Mouse (Mus musculus): ENCODE results near the gene Pfdn2.
"Not testable (repeated sequence)": the region's sequence is repeated elsewhere in the genome, so short reads cannot be mapped to it uniquely, and the experiment has no call there.

Pfdn2 gene

DNA sequence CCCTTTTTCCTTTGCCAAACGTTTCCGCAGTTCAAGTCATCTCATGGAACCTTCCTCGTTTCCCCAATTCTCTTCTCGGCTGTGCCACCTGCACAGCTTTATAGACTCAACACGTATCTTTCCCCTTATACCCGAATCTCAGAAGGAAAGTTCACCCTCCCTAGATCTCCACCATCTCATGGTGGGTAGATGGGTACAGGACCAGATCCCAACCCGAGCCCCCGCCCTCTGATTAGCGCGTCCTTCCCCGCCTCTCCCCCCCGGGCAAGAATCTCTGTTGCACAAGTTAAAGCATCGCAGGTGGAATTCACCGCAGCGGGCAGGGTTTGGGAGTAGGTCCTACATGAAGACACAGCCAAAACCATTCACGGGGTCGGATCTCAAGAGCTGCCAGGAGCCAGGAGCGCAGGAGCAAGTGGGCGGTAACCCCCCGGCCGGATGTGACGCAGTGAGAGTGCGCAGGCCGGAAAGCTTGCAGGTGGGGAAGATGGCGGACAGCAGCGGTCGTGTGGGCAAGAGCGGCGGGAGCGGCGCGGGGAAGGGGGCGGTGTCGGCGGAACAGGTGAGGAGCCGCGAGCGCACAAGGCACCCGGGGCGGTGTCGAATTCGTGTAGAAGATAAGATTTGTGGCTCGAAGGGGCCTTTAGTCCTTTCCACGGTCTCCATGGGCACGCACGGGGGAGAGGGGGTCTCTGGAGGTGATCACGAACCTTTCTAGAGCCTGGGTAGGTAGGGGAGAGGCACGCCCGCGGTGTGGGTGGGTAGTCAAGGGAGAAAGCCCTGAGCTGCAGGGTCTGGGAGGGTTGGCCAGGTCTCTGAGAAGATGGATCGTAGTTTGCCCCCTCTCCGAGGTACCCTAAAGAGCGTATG is at the start of gene Pfdn2, which contains the start of gene Nit1:
Pfdn2 (plus strand) TSS at position 446 of the 870 bp plus-strand sequence.
Nit1 (minus strand) TSS at position 422 of the 870 bp plus-strand sequence.
- peak; percentile 81 for DNase-seq (ENCODE audit: low spot score)

DNA sequence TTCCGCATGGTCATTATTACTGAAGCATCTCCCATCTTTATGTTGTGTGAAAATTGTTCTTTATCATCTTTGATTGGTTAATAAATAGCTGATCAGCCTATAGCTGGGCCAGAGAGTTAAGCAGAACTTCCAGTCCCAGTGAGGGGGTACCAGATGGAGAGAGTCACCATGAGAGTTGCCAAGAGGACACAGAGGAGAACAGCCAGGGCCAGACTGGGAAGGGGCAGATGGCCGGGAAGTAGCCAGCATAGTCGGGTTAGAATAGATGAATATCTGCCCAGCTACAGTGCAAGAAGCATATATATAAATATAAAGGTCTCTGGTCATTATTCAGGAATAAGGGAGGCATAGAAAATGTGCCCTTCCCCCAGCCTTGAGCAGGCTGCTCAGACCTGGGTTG is 47.2 kb upstream of the Pfdn2 start:
- DNase-seq (ENCODE audit: low spot score), result no peak

DNA sequence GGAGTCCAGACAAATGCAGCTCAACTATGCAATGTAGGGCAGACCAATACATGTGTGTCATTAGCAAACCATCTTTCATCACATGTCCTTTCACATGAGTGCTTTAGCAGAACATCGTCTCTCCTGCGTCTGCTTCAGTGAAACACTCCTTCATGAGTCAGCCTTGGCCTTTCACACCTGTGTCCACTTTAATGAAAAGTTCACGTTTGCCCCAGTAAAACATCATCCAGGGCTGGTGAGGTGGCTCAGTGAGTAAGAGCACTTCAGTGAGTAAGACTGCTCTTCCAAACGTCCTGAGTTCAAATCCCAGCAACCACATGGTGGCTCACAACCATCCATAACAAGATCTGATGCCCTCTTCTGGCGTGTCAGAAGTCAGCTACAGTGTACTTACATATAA is 39.3 kb upstream of the Pfdn2 start:
- DNase-seq (ENCODE audit: low spot score), result not testable (repeated sequence)

DNA sequence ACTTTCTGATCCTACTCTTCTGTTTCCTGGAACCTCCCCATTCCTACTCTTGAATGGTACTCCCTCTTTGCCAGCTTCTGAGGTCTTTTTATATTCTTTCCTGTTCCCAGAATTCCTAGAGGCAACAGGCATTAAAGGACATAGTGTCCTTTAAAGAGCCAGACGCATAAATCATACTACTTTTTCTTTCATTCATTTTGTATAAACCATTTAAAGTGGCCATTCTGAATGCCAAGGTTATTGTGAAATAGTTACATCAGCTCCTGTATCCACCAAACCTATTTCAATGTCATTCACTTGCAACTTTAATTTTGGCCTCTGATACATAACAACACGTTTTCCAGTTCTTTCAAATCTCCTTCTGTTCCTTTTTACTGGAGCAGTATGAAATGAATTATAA is 36.1 kb upstream of the Pfdn2 start:
- no peak for DNase-seq (ENCODE audit: low spot score)

DNA sequence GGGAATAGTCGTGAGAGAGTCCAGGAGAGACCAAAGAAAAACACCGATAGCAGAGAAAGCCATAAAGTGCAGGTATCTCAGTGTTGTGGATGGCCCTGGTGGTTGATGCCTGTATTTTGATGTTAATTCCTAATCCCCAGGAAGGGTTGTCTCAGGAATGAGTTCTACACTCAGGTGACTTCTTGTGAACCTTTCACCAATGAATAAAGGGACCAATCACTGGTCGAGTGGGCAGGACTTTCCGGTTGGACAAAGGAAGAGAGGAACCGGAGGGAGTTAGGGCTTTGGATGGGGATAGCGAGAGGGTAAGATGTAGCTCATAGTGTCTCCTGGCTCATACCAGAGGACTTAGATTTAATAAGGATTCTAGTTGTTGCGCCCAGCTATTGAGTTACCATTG is 25.7 kb upstream of the Pfdn2 start:
- DNase-seq (ENCODE audit: low spot score), result no peak

DNA sequence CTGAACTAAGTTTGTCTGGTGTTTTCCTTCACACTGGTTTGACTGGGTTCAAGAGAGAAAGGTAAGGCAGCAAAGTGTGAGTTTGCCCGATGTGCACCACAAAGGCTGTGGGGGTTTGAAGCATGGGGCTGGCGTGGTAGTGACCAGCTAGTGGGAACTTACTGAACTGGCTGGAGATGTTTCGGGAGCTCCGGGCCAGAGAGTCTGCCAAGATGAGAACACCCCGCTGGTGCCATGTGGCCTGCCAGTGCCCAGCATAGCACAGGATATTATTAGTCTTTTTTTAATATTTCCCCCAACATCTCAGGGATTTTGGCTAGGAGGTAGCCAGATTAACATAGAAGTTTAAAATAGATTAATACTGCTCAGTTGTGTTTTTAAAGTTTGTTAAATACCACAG is 25.3 kb upstream of the Pfdn2 start:
- no peak for DNase-seq (ENCODE audit: low spot score)

DNA sequence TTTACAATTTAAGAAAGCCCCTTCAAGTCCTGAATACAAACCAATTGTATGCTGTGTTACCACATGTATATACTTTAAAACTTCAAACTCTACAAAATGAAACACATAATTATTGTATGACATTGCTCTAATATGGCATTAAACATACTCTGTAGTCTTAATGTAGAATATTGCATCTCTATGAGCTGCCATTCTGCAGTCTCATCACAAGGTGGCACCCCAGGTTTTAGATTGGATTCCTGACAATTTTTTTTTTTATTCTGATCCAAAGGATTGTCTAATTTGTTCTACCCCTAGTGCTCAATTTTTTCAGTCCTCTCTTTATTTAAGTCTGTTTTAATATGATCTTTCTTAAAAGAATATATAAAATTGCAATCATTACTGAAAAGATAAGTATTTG is 24.1 kb upstream of the Pfdn2 start:
- DNase-seq (ENCODE audit: low spot score), result no peak

DNA sequence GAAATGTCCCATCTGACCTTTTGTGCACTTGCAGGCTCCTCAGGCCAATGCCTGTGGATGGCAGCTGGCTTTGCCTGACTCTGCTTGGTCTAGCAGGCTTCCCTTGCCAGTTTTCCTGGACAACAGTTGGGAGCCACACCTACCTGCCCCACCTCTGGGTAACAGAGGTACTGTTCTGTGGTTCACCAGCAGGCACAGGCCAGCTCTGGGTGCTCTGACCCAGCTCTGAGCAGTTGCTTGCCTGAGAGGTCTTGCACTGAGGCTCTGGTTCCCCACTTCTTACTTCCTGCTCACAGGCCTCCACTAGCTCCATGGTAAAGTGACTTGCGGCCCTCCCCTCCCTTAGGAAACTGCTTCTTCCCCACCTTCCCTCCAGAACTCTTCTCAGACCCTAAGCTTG is 23.5 kb upstream of the Pfdn2 start:
- DNase-seq (ENCODE audit: low spot score), result no peak

DNA sequence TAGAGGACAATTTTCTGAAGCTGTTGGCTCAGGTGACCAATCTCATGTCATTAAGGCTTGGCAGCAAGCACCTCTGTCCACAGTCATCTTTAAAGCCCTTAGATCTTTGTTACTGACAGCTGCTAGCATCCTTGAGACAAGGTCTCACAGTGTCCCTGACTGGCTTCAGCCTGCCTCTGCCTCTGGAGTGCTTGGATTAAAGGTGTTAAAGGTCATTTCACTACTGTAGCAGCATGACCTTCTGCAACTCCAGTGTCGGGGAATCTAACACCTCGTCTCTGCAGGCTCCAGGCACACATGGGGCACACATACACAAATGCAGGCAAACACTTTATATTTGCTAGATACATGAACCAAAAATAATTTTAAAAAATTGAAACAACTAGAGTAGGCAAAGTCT is 19.9 kb upstream of the Pfdn2 start:
- DNase-seq (ENCODE audit: low spot score), result no peak

DNA sequence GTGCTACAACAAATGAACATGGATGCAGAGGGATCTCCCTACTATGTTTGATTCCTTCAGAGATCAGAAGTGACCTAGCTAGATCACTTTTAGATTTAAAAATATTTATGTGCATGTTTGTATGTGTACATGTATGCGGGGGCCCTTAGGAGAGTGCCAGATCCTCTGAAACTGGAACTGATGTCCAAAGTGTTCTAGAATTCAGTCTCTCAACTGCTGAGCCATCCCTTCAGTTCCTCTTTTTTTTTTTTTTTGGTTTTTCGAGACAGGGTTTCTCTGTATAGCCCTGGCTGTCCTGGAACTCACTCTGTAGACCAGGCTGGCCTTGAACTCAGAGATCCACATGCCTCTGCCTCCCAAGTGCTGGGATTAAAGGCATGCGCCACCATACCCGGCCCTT is 18.9 kb upstream of the Pfdn2 start:
- not testable (repeated sequence) for DNase-seq (ENCODE audit: low spot score)

DNA sequence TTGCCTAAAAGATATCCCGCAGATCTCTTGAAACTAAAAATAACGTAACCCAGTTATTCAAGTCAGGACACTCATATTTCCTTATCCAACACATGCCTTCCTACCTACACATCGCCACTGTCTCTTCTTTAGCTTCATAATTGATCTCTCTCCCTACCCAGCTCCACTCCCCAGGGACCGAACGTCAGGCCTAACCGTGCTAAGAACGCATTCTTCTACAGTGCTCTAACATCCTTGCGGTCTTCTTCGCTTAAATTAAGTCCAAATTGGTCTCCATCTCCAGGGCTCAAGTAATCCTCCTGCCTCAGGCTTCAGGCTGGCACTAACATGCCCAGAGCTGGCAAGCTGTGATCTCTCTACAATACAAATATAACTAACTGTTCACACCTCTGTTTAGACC is 17.2 kb upstream of the Pfdn2 start:
- no peak for DNase-seq (ENCODE audit: low spot score)

DNA sequence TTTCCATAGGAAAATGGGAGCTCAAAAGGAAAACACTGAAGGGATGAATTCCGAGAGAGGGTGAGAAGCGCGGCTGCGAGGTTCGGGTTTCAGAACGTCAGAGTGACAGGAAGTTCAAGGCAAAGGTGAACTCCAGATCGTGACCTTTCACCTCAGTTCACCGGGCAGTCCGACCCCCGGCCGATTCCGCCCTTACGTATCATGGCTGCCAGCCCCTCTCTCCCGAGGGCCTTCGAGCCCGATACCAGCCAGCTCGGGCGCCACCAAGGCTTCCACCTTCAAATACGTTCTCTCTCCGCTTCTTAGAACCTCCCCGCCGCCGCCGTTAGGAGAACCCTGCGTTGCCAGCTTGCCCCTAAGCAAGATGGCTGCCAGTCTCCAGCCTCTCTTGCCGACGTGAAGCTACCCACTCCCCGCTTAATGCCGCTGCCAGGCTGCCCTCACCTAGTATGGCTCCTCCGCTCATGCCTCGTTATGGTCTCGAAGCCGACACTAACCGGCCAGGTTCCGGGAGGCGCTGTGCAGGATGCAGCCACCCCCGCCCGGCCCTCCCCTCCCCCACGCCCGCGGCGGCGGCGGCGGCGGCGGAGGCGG is 16.5 kb upstream of the Pfdn2 start, which contains the start of gene Dedd:
Dedd (plus strand) TSS at position 307 of the 594 bp plus-strand sequence.
- peak; percentile 93 for DNase-seq (ENCODE audit: low spot score)

DNA sequence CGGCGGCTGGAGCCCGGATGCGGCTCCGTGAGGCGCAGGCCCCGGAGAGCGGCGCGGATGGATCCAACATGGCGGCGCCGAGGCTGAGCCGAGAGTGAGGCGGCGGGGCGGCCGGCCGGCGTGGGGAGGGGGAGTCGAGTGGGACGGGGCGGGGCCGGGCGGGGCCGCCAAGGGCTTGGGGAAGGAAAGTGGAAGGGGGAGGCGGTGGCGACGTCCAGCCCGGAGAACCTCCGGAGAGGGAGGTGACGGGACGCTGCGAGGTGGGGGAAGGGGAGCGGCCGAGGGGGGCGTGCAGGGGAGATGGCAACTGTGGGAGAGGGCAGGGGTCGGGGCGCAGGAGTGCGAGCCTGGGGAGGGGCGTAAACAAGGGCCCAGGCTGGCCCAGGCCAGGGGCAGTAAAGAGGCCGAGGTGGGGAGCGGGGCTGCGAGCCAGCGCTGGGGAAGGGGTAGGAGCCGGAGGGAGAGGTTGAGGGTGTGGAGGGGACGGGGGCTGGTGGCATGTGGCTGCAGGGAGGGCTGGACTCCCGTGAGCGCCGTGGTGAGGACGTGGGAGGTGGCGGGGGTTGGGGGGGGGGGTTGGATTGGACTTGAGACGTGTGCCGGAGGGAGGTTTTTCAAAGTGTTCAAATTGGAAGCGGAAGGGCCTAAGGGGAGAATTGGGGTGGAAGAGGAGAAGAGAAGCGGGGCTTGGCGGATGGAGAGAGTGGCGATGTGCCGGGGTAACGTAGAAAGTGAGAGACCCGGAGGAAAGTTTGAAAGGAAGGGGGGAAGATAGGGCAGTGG is 15.8 kb upstream of the Pfdn2 start:
- DNase-seq (ENCODE audit: low spot score), result no peak

DNA sequence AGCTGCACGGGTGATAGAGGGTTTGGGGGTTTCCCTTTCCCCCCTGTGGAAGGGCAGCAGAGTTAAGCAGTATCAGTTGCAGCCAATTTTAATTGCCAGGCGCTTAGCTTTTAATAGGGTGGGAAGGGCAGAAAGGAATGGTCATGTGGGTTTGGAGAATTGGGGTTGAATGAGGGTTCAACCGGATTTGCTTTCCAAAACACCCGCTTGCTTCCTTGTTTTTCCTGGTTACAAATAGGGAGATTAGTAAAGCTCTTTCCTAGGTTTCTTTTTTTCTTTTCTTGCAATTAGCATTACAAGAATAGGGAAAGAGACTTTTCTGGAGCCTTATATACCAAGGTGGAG is 15.3 kb upstream of the Pfdn2 start:
- no peak for DNase-seq (ENCODE audit: low spot score)

DNA sequence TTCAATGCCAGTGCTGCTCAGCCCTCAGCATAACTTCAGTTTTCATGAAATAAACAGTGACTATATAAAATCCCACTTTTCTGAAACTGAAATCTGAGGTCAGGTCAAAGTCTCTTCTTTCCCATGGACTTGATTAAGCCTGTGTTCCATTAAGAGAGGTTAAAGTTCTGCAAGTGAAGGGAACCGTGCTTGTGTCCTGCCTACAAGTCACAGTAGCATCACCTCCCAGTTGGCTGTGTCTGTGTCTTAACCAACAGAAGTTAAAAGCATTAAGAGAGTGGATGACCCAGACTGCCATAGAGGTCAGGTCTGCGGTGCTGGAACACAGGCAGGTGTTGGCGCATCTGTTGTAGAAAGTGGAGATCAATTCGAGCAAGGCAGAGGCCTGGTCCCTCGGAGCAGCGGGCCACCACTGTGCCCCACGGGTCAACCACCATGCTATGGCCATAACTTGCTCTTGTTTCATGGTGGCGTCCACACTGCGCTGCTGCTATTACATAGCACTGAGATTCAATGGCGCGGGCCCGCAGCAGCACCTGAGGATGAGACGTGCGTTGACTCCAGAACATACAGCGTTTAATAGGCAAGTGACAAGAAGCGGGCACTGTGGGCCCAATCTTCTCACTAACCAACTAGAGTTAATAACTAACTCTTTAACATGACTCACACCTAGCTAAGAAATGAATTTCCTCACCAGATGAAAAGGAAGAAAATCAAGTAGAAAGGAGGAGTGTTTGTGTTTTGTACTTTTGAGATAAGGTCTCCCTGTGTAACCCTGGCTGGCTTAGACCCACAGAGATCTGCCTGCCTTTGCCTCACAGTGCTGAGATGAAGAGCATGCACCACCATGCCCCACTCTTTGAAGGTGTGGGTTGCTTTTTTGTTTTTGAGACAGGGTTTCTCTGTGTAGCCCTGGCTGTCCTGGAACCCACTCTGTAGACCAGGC is 2.9 kb upstream of the Pfdn2 start:
- no peak for DNase-seq (ENCODE audit: low spot score)

DNA sequence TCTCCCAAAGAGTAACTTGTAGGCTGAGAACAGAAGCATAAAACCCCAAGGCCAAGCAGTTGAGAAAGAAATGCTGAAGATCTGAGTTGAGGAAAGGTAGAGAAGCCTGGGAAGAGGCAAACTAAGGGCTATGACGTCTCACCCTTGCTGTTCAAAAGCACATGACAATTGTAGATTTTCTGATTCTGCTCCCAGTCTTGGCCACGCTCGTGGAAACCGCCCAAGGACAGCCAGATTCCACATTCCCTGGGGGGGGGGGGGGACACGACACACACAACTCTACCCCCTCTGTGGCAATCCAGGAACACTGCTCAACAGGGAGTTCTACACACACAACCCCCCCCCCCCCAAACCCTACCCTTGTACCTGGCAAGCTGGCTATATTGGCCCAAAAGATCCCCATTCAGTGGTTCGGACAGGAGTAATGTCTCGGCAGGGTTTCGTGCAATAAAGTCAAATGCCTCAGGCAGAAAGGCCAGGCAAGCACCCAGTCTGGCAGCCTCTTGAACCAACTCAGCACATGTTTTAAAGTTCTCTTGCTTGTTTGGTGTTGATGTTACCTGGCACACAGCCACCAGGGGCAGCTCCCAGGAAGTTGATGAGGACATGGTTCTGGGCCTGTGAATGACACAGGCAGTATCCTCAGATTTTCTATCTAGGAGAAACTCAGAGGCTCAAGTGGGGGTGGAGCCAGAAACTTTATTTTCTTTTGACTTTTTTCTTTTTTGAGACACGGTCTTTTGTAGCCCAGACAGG is 1.4 kb upstream of the Pfdn2 start:
- DNase-seq (ENCODE audit: low spot score), result no peak

DNA sequence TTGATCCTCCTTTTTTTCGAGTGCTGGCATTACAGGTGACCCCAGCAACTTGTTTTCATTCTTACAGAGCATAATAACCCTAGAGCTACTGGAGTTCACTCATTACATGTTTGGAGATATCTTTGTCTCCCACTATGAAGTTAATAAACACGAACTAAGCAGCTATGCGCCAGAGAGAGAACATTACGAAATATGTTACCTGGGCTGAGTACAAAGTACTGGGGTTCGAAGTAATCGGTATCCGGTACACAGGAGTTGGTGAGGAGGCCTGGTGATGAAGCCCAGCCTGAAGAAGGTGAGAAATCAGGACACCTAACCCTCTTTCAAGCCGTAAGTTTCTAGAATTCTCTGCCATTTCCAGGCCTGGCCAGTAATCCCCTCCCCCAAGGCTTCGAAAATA is 755 bp upstream of the Pfdn2 start:
- no peak for DNase-seq (ENCODE audit: low spot score)

DNA sequence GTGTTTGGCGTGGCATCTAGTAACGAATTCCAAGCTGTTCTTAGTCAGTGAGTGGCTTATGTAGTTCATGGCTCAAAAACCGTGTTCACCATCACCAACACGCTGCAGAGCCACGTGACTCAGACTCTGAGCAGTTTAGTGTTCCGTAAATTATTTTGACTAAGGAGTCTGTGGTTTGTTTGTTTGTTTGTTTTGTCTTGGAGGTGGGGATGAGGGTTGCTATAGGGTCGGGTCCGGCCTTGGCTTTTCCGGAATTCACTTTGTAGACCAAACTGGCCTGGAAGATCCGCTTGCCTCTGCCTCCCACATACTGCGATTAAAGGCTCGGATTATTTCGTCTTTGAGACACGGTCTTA is 603 bp downstream of the Pfdn2 start:
- DNase-seq (ENCODE audit: low spot score), result no peak

DNA sequence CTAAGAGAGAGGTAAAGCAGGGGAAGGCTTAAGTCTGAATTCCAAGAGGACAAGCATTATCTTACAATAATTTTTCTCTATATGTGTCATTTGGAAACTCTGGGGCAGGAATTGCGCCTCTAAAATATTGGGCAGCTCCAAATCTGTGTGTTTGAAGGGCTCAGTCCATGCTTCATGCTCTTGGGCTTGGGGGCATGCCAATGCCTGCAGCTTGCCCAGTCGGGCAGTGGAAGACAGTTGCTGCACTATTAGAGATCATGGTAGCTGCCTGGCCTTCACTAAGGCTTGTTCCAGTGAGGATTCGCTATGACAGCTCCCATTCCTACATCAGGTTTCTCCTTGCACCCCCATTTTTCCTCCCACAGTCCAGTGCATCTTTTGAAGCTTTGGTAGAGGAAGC is 3.2 kb downstream of the Pfdn2 start:
- no peak for DNase-seq (ENCODE audit: low spot score)

DNA sequence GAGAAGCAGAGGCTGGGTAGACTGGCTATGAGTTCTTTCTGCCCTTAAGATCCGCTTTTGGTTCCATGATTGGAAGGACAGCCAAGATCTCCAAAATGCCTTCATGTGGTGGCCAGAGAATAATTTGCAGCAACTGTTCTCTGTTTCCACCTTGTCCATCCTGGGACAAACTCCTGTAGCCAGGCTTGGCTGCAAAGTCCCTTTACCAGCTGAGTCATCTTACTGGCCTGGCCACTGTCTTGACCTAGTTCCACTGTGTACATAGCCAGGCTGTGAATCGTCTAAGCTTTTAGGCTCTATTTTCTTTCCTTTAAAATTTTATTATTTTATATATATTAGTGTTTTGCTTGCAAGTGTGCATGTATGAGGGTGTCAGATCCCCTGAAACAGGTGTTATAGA is 3.7 kb downstream of the Pfdn2 start:
- DNase-seq (ENCODE audit: low spot score), result no peak

DNA sequence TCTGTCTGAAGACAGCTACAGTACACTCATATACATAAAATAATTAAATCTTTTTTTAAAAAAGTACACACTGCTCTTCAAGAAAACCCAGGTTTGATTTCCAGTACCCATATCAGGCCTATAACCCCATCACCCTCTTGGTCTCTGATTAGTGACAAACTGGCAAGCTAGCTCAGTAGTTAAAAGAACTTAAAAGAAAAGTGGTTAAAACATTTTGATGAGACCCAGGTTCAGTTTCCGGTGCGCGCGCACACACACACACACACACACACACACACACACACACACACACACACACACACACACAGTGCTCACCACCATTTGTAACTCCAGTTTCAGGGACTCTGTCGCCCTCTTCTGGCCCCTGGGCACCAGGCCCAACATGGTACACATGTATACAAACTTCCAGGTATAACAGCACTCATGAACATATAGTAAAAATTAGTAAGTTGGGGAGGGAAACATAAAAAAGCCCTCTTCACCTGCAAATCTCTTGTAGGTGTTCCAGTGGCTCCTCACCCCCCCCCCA is 10.4 kb downstream of the Pfdn2 start:
- no peak for DNase-seq (ENCODE audit: low spot score)

Measured in left cerebral cortex, adult 11 months (tissue).